Mouse (Mus musculus) limb, embryonic 14.5 days (tissue): ENCODE data around the gene Ddah1. TPM values are rescaled to one million over a fixed set of nuclear protein-coding genes. Genes with fewer than 3 reads are reported as not detected.
A peak's percentile ranks its signal among the peaks of the same experiment; 100 is the strongest.

ENCODE experiments used
- ATAC-seq: fragments of 200-750 bp; cut with Nextera tagmentation; 2 replicates; pipeline ENCODE4 v1.8.0; 2017; ENCODE audit warnings: low read depth, moderate number of reproducible peaks, moderate TSS enrichment; ENCODE audit not compliant: low FRiP score
- DNase-seq: peaks from one replicate; pipeline ENCODE4 v3.0.0-alpha.2; 2015; ENCODE audit warnings: low spot score
- H3K27ac ChIP-seq: fragments of 300-500 bp; sonication (generic); replicated peaks from 2 replicates; pipeline ENCODE4 v1.5.1; 2014; ENCODE audit warnings: low read depth, mild to moderate bottlenecking, low read length, moderate library complexity, mixed read lengths
- H3K27me3 ChIP-seq: fragments of 300-500 bp; sonication (generic); 2 replicates; pipeline ENCODE4 v1.6.1; 2014; ENCODE audit warnings: low read length, mixed read lengths; ENCODE audit not compliant: control insufficient read depth, insufficient read depth
- H3K36me3 ChIP-seq: fragments of 300-500 bp; sonication (generic); 2 replicates; pipeline ENCODE4 v1.6.1; 2014; ENCODE audit warnings: mild to moderate bottlenecking, low read length, moderate library complexity, mixed read lengths; ENCODE audit not compliant: control insufficient read depth, insufficient read depth
- H3K4me1 ChIP-seq: fragments of 300-500 bp; sonication (generic); 2 replicates; pipeline ENCODE4 v1.6.1; 2014; ENCODE audit warnings: antibody characterized with exemption, low read length, mixed read lengths; ENCODE audit not compliant: control insufficient read depth, insufficient read depth
- H3K4me2 ChIP-seq: fragments of 300-500 bp; sonication (generic); replicated peaks from 2 replicates; pipeline ENCODE4 v1.6.1; 2014; ENCODE audit warnings: low read depth, mild to moderate bottlenecking, low read length, moderate library complexity; ENCODE audit not compliant: severe bottlenecking
- H3K4me3 ChIP-seq: fragments of 300-500 bp; sonication (generic); replicated peaks from 2 replicates; pipeline ENCODE4 v1.5.1; 2014; ENCODE audit warnings: low read length
- H3K9ac ChIP-seq: fragments of 300-500 bp; sonication (generic); 2 replicates; pipeline ENCODE4 v1.6.1; 2014; ENCODE audit warnings: mild to moderate bottlenecking, low read depth, low read length, moderate library complexity; ENCODE audit not compliant: severe bottlenecking
- H3K9me3 ChIP-seq: fragments of 300-500 bp; sonication (generic); 2 replicates; pipeline ENCODE4 v1.6.1; 2016; ENCODE audit warnings: low read length; ENCODE audit not compliant: control insufficient read depth
- POLR2A ChIP-seq: fragments of 200-500 bp; IDR thresholded peaks from 2 replicates; pipeline ENCODE4 v1.8.0; 2012; ENCODE audit warnings: inconsistent platforms, mild to moderate bottlenecking, moderate library complexity, borderline replicate concordance; ENCODE audit not compliant: insufficient read depth, insufficient read length; ENCODE audit errors: extremely low read depth
- WGBS: fragments of 180-500 bp; shearing (Covaris S2); extraction: QIAGEN DNeasy Blood & Tissue Kit; methylation state at CpG from one replicate; pipeline ENCODE4 v1.1.7; 2014; 5-methylcytosine and 5-hydroxymethylcytosine counted together
- polyA plus RNA-seq, 2 experiments: library from polyadenylated mRNA; depleted of rRNA in 1 of 2; stranded (reverse) in 1 of 2; unstranded in 1 of 2; fragments of >200 nt; fragmentation: Nextera tagmentation in 1 of 2; extraction: Ambion mirVana in 1 of 2; gene quantifications; 2 replicates each; pipeline versions ENCODE4 v1.2.1 to v1.2.3; 2012 to 2014

Gene Ddah1
- polyA plus RNA-seq, 2 experiments, result 32.2 to 48.2 TPM

- 86% methylated on average over 4 of the region's 4 CpGs for WGBS
- Histone ChIP-seq H3K27ac (no peak overlapping the region), H3K4me1 (peaks cover 16% of the 10 kb centered on the region), H3K4me2 (no peak overlapping the region), H3K4me3 (no peak overlapping the region), H3K9ac (no peak overlapping the region), H3K36me3 (no peaks in the 10 kb centered on the region), H3K27me3 (no peaks in the 10 kb centered on the region), H3K9me3 (no peaks in the 10 kb centered on the region)
- ATAC-seq (no peak), DNase-seq (no peak)
- no peak for TF ChIP-seq POLR2A
Measured at GRCm38 (mm10) chr3:145823661-145824060, 65.2 kb downstream of the Ddah1 start.

- no peak for DNase-seq
- no peak overlapping the region for H3K9ac ChIP-seq
- no peaks in the 10 kb centered on the region for H3K36me3 ChIP-seq
- no peak overlapping the region for H3K27ac ChIP-seq
- no peak for TF ChIP-seq POLR2A
- H3K27me3 ChIP-seq, result no peaks in the 10 kb centered on the region
- peaks cover 20% of the 10 kb centered on the region for H3K4me1 ChIP-seq
- WGBS, result 65% methylated on average over 11 of the region's 11 CpGs
- ATAC-seq, result no peak
- H3K4me2 ChIP-seq, result no peak overlapping the region
- no peak overlapping the region for H3K4me3 ChIP-seq
- H3K9me3 ChIP-seq, result no peaks in the 10 kb centered on the region
Measured at GRCm38 (mm10) chr3:145825416-145826055, 67.1 kb downstream of the Ddah1 start.

- Histone ChIP-seq H3K4me3 (0 out of 2 replicates have a peak overlapping the region, but pooled peaks have one; percentile 7), H3K4me1 (peaks cover 20% of the 10 kb centered on the region), H3K27me3 (no peaks in the 10 kb centered on the region), H3K9ac (0 out of 2 replicates have a peak overlapping the region, but pooled peaks have one; percentile 6), H3K36me3 (no peaks in the 10 kb centered on the region), H3K4me2 (peak overlapping the region; percentile 30), H3K27ac (no peak overlapping the region; the same call in 1 of the 2 replicates), H3K9me3 (no peaks in the 10 kb centered on the region)
- peak; percentile 44 for DNase-seq
- no peak for ATAC-seq
- WGBS, result 28% methylated on average over 18 of the region's 18 CpGs
- no peak for TF ChIP-seq POLR2A
Measured at GRCm38 (mm10) chr3:145827191-145828045, 68.9 kb downstream of the Ddah1 start.

- Histone ChIP-seq H3K4me2 (no peak overlapping the region), H3K4me1 (peaks cover 28% of the 10 kb centered on the region), H3K4me3 (no peak overlapping the region), H3K27me3 (no peaks in the 10 kb centered on the region), H3K36me3 (no peaks in the 10 kb centered on the region), H3K9ac (no peak overlapping the region), H3K9me3 (no peaks in the 10 kb centered on the region), H3K27ac (no peak overlapping the region)
- no peak for DNase-seq
- no peak for ATAC-seq
- 67% methylated on average over 5 of the region's 5 CpGs for WGBS
- TF ChIP-seq POLR2A, result no peak
Measured at GRCm38 (mm10) chr3:145828906-145829305, 70.4 kb downstream of the Ddah1 start.

GRCm38 (mm10) chr3:145833948-145834538 lies 75.6 kb downstream of the Ddah1 start:
- Histone ChIP-seq H3K4me2 (no peak overlapping the region), H3K36me3 (no peaks in the 10 kb centered on the region), H3K9ac (no peak overlapping the region), H3K9me3 (no peaks in the 10 kb centered on the region), H3K27me3 (no peaks in the 10 kb centered on the region), H3K4me1 (peaks cover 10% of the 10 kb centered on the region; the same call in 1 of the 2 replicates), H3K27ac (peak overlapping the region; percentile 48; the same call in 1 of the 2 replicates), H3K4me3 (no peak overlapping the region)
- DNase-seq, result peak; percentile 79
- no peak for TF ChIP-seq POLR2A
- ATAC-seq, result 0 out of 2 replicates have a peak, but pooled peaks have one; percentile 30
- WGBS, result 40% methylated on average over 8 of the region's 8 CpGs
